Mouse (Mus musculus) lung, adult 2 months (tissue): ENCODE measurements around the gene Chdh. TPM values are rescaled to one million over a fixed set of nuclear protein-coding genes. Genes with fewer than 3 reads are reported as not detected.

Experiments used
- DNase-seq: peaks from one replicate; pipeline ENCODE4 v3.0.0; 2022
- H3K4me1 ChIP-seq: fragments of 200-500 bp; 2 replicates; pipeline ENCODE4 v1.6.1; 2011; ENCODE audit warnings: low read length; ENCODE audit not compliant: control insufficient read depth, insufficient read depth
- H3K4me3 ChIP-seq: fragments of 200-500 bp; replicated peaks from 2 replicates; pipeline ENCODE3; 2011; ENCODE audit warnings: low read depth, mild to moderate bottlenecking, control low read depth, low read length; ENCODE audit errors: extremely low read depth
- CTCF ChIP-seq: fragments of 200-500 bp; IDR thresholded peaks from 2 replicates; pipeline ENCODE4 v1.5.1; 2011; ENCODE audit warnings: mild to moderate bottlenecking, low read length, control low read depth; ENCODE audit not compliant: insufficient read depth
- POLR2A ChIP-seq: fragments of 200-500 bp; IDR thresholded peaks from 2 replicates; pipeline ENCODE4 v1.6.1; 2011; ENCODE audit warnings: low read depth, mild to moderate bottlenecking, control low read depth, low read length, borderline replicate concordance; ENCODE audit errors: extremely low read depth
- WGBS: fragments of 180-500 bp; shearing (Covaris S2); methylation state at CpG from one replicate; pipeline ENCODE4 v1.1.7; 2018; 5-methylcytosine and 5-hydroxymethylcytosine counted together
- polyA plus RNA-seq: library from polyadenylated mRNA; depleted of rRNA; stranded (reverse); fragments of >200 nt; gene quantifications from 2 replicates; pipeline ENCODE4 v1.2.3, GENCODE M21; 2012

Chdh gene
- polyA plus RNA-seq, 1 experiment = 2.2 TPM

- TF ChIP-seq CTCF (no peak), POLR2A (no peak)
- Histone ChIP-seq H3K4me1 (no peaks in the 10 kb centered on the region), H3K4me3 (no peak overlapping the region)
- no peak for DNase-seq
- 93% methylated on average over 6 of the region's 6 CpGs for WGBS
Observed at GRCm38 (mm10) chr14:29987276-29987675, 21.5 kb upstream of the Chdh start.

- no peak for DNase-seq
- 89% methylated on average over 9 of the region's 9 CpGs for WGBS
Observed at GRCm38 (mm10) chr14:29987739-29988138, 21.1 kb upstream of the Chdh start.

DNA sequence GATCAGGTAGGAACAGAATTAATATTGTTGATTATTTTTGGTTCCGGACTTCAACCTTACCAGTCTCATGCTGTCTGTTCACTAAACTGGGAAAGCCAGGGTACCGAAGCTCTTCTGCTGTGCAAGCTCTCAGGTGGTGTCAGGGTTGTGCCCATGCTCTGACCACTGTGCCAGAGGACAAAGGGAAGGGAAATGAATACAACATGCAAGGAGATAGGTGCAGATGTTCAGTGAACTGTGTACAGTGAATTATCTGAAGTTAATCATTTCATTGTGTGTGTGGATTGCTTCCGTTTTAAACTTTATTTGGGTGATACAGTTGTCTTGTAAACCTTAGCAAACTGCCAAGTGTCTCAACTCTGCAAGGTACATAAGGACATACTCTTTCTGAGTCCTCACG, 20.5 kb upstream of the Chdh start:
- H3K4me3 ChIP-seq = no peak overlapping the region
- WGBS = 95% methylated on average over 4 of the region's 4 CpGs
- no peak for DNase-seq
- no peaks in the 10 kb centered on the region for H3K4me1 ChIP-seq
- TF ChIP-seq POLR2A (no peak), CTCF (no peak)

More at GRCm38 (mm10) chr14:29987739-29988138, 21.1 kb upstream of the Chdh start:
- H3K4me1 ChIP-seq = no peaks in the 10 kb centered on the region
- TF ChIP-seq POLR2A (no peak), CTCF (no peak)
- H3K4me3 ChIP-seq = no peak overlapping the region

- TF ChIP-seq POLR2A (no peak), CTCF (no peak)
- DNase-seq = no peak
- WGBS = 89% methylated on average over 4 of the region's 4 CpGs
- Histone ChIP-seq H3K4me1 (peaks cover 2% of the 10 kb centered on the region; the same call in 1 of the 2 replicates), H3K4me3 (no peak overlapping the region)
Observed at GRCm38 (mm10) chr14:29994976-29995375, 13.8 kb upstream of the Chdh start.

- H3K4me3 ChIP-seq = no peak overlapping the region
- 82% methylated on average over 11 of the region's 11 CpGs for WGBS
- H3K4me1 ChIP-seq = peaks cover 2% of the 10 kb centered on the region; the same call in 1 of the 2 replicates
- TF ChIP-seq CTCF = no peak
- TF ChIP-seq POLR2A = no peak
- no peak for DNase-seq
Observed at GRCm38 (mm10) chr14:29996000-29996751, 12.6 kb upstream of the Chdh start.

GRCm38 (mm10) chr14:29997345-29997744, 11.5 kb upstream of the Chdh start:
- no peak for DNase-seq
- no peak for TF ChIP-seq POLR2A
- Histone ChIP-seq H3K4me1 (peaks cover 2% of the 10 kb centered on the region; the same call in 1 of the 2 replicates), H3K4me3 (no peak overlapping the region)

- TF ChIP-seq CTCF (no peak), POLR2A (no peak)
- DNase-seq = no peak
- no peak overlapping the region for H3K4me3 ChIP-seq
- peaks cover 2% of the 10 kb centered on the region; the same call in 1 of the 2 replicates for H3K4me1 ChIP-seq
- WGBS = 75% methylated on average over 13 of the region's 13 CpGs
Observed at GRCm38 (mm10) chr14:29998747-29999474, 9.9 kb upstream of the Chdh start.

- TF ChIP-seq CTCF (no peak), POLR2A (no peak)
- peaks cover 2% of the 10 kb centered on the region; the same call in 1 of the 2 replicates for H3K4me1 ChIP-seq
- whole genome bisulfite sequencing = 65% methylated on average over 3 of the region's 3 CpGs
- no peak overlapping the region for H3K4me3 ChIP-seq
- no peak for DNase-seq
Observed at GRCm38 (mm10) chr14:29999475-29999811, 9.4 kb upstream of the Chdh start.

DNA sequence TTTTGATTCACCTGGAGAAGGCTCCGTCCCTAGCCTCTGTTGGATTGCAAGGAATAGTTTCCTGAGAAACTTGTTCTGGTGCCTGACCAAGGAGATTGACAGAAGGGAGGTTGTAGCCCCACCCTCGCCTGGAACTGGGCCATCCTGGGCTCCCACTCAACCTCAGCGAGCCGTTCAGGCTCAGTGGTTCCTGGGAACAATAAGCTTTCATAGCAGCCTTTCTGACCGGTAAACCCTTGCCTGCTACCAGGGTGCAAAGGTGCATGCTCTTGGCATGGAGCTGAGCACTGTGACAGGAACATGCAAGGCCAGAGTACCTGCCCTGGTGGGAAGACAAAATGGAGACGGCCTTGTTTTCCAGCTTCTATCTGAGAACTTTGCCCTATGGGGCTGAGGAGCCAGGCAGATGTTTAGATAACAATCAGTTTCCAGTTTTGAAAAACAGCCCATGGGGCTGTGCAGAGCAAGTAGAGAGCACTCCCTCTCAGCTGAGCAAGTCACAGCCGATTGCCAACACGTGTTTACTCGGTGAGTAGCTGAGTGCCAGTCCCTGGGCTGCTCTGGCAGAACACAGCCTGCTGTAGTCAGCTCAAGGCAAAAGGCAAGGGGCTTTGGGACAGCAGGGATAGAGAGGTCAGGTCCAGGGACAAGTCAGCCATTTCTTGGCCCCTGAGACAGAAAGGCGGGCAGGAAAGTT, 1.2 kb downstream of the Chdh start:
- TF ChIP-seq POLR2A (no peak), CTCF (no peak)
- 27% methylated on average over 10 of the region's 10 CpGs for WGBS
- peak; percentile 51 for DNase-seq
- H3K4me1 ChIP-seq = peaks cover 3% of the 10 kb centered on the region
- no peak overlapping the region for H3K4me3 ChIP-seq
